22 mouse cellular contexts compared by ENCODE assay signal in genomic region chr15:12362701-12363040, GRCm38 (mm10). TPM values are rescaled to one million over a fixed set of nuclear protein-coding genes. Genes with fewer than 3 reads are reported as not detected.
DNase-seq lines count a peak whose midpoint lies in the region; ATAC-seq lines count a peak whose summit lies in the region.
"Had no signal": no experiment of that assay in that cellular context is flagged by ENCODE, and none has a peak within 500 bp of the region (broad histone marks: within the 10 kb centered on the region; RNA-seq: fewer than 3 reads in every experiment).

No protein-coding gene starts in this region.

- ATAC-seq in frontal cortex, adult (ENCODE audit: low TSS enrichment) = peak; percentile 86
- ATAC-seq: activated CD4-positive, CD25-positive, alpha-beta regulatory T cell, adult 4 months; forebrain, embryonic 13.5 days; inflammation-experienced regulatory T-cells, adult 6 months had no signal

- no peak for DNase-seq in frontal cortex, postnatal 14 days (ENCODE audit: low spot score in 2 of 2)
- peak; percentile 24 to 64 for DNase-seq in layer of hippocampus, adult 18-20 months (ENCODE audit: low spot score in 2 of 2)
- DNase-seq in layer of hippocampus, postnatal 36 days = no peak
- DNase-seq in left cerebral cortex, postnatal 14 days (ENCODE audit: low spot score in 2 of 2) = peak; percentile 31 to 66
- DNase-seq in left cerebral cortex, adult 11 months (ENCODE audit: low spot score) = no peak
- peak; percentile 26 to 38 for DNase-seq in left cerebral cortex, postnatal 36 days (ENCODE audit: low spot score in 2 of 2)
- no peak for DNase-seq in cerebellum, postnatal 10 days
- DNase-seq: adrenal gland, adult 8-10 months; cerebellum, adult 8-10 months; cerebellum, postnatal 36 days; gastrocnemius, postnatal 14 days; heart, postnatal 14 days; kidney, adult 2 months; kidney, postnatal 36 days; thymus, adult 2 months; thymus, postnatal 36 days had no signal

- intact Hi-C loops in left cerebral cortex, postnatal 14 days (cut with DNase I) = loop anchor here (10.0 kb wide), 1 partner anchor 88 kb away; no protein-coding TSS in a partner anchor
- intact Hi-C loops in left cerebral cortex, postnatal 36 days (cut with DNase I) = no loop called here

RNA-seq across cellular contexts. Expression of gene 1810049J17Rik, which starts 41.0 kb away (rescaled TPM):
- total RNA-seq in layer of hippocampus, adult 18-20 months (2021) = 1 to 10 TPM in 1 of 2 experiments, not detected in 1; 2.5 TPM
- total RNA-seq in layer of hippocampus, postnatal 36 days (2021) = 1 to 10 TPM in 1 of 2 experiments, not detected in 1; 2.0 TPM
- total RNA-seq in left cerebral cortex, postnatal 14 days (2021) = 1 to 10 TPM in 1 of 2 experiments, under 1 TPM in 1; 0.85 to 1.2 TPM
- 1 to 10 TPM; 1.0 to 1.1 TPM for total RNA-seq in left cerebral cortex, postnatal 36 days (2021)
- total RNA-seq: gastrocnemius, postnatal 14 days; granulocyte monocyte progenitor cell, adult 5-6 weeks; megakaryocyte, adult 5-6 weeks had no signal

RNA-seq across cellular contexts. Expression of gene Golph3, which starts 41.4 kb away (rescaled TPM):
- 100 to 1,000 TPM in 1 of 2 experiments, 10 to 100 TPM in 1; 98.4 to 100 TPM for total RNA-seq in layer of hippocampus, adult 18-20 months (2021)
- 10 to 100 TPM; 92.1 to 99.2 TPM for total RNA-seq in layer of hippocampus, postnatal 36 days (2021)
- 100 to 1,000 TPM; 104 TPM for total RNA-seq in left cerebral cortex, postnatal 14 days (2021)
- total RNA-seq in left cerebral cortex, postnatal 36 days (2021) = 100 to 1,000 TPM; 106 to 114 TPM

Comparison
In these comparisons a context has a peak if more than half of its experiments do, and no peak if none do; other contexts are left out.
1. DNase-seq: peak in layer of hippocampus, adult 18-20 months (2 of 2), left cerebral cortex, postnatal 14 days (2 of 2) and left cerebral cortex, postnatal 36 days (2 of 2); none in frontal cortex, postnatal 14 days (0 of 2), layer of hippocampus, postnatal 36 days (0 of 2), left cerebral cortex, adult 11 months (single experiment) and cerebellum, postnatal 10 days (0 of 2).